Mouse (Mus musculus) cerebellum, adult 9-11 months (tissue): ENCODE data around the gene Casc4.
"Not testable (repeated sequence)": the region's sequence is repeated elsewhere in the genome, so short reads cannot be mapped to it uniquely, and the experiment has no call there.

Source experiments
- DNase-seq: peaks from one replicate; pipeline ENCODE4 v3.0.0; 2022

Gene Casc4

GRCm38 (mm10) chr2:121916047-121916970 lies 49.5 kb downstream of the Casc4 start:
- DNase-seq = no peak

DNA sequence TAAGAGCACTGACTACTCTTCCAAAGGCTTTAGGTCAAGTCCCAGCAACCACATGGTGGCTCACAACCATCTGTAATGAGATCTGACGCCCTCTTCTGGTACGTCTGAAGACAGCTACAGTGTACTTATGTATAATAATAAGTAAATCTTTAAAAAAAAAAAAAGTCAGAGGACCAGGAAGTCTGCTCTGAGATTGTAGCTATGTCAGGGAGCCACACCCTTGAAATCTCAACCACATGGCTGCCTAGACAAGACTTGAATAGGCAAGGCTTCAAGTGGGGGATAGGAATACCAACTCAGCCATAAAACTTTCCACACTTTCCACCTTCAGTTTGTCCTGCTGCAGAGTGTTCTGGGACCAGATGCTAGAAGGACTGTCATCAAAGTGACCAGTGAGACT lies 70.9 kb downstream of the Casc4 start:
- not testable (repeated sequence) for DNase-seq

GRCm38 (mm10) chr2:121943364-121943763 lies 76.6 kb downstream of the Casc4 start:
- no peak for DNase-seq

GRCm38 (mm10) chr2:121954971-121955656 lies 88.3 kb downstream of the Casc4 start:
- peak; percentile 30 for DNase-seq

DNA sequence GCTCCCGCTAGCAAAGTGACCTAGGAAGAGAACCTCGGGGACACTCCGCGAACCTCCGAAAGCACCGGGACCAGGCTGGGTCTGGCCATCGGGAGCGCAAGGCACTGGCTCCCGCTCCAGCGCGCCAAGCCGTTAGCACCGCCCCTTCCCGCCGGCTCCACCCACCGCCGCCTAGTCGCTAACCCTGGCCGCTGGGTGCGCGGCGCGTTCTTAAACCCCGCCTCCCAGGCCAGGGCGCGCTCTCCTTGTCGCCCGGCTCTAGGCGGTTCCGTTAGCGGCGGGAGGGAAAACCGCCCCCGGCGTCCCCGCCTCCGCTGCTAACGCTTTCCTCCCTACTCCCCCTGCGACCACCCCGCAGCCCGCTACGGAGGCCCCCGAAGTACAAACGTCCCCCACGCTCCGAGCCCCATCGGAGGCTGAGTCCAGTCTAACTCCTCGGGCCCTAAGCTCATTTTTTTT lies 89.0 kb downstream of the Casc4 start, which contains the start of the genes Ctdspl2 and Mageb3:
Ctdspl2 (plus strand) TSS at position 237 of the 459 bp plus-strand sequence.
Mageb3 (minus strand) TSS at position 328 of the 459 bp plus-strand sequence.
- DNase-seq = peak; percentile 98

- DNase-seq = peak; percentile 96
Observed at GRCm38 (mm10) chr2:121956224-121957018, 89.7 kb downstream of the Casc4 start.

DNA sequence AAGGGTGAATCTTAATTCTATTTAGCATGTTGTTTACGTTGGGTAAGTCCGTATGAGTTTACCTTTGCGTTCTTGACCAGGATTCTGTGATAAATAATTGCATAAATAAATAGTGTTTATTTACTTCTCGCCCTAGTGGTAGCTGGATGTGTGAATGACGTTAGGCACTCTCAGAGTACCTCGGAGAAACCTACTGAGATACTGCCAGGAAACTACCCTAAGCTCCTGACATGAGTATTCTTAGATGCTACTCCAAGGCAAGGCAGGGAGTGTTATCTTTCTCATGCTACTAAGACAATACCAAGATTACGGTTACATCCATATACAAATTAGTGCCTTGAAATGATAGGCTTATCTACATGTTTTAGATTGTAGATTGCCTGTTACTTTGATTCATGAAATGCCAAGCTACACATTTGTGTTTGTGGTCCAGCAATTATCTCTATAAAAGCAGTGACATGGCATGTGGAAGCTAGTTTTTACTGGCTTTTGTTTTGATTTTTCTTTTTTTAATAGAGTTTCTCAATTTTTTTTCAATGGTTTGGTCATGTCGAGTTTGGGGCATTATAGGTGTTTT lies 90.5 kb downstream of the Casc4 start:
- no peak for DNase-seq
